Mouse (Mus musculus): ENCODE results near the gene Dot1l.
"Not testable (repeated sequence)": the region's sequence is repeated elsewhere in the genome, so short reads cannot be mapped to it uniquely, and the experiment has no call there.

Dot1l gene

GRCm38 (mm10) chr10:80808985-80809632 lies 54.1 kb downstream of the Dot1l start:
- DNase-seq (ENCODE audit: low spot score in 2 of 2): peak; percentile 49 to 64

GRCm38 (mm10) chr10:80810084-80810483 lies 55.1 kb downstream of the Dot1l start:
- DNase-seq (ENCODE audit: low spot score in 2 of 2): no peak

DNA sequence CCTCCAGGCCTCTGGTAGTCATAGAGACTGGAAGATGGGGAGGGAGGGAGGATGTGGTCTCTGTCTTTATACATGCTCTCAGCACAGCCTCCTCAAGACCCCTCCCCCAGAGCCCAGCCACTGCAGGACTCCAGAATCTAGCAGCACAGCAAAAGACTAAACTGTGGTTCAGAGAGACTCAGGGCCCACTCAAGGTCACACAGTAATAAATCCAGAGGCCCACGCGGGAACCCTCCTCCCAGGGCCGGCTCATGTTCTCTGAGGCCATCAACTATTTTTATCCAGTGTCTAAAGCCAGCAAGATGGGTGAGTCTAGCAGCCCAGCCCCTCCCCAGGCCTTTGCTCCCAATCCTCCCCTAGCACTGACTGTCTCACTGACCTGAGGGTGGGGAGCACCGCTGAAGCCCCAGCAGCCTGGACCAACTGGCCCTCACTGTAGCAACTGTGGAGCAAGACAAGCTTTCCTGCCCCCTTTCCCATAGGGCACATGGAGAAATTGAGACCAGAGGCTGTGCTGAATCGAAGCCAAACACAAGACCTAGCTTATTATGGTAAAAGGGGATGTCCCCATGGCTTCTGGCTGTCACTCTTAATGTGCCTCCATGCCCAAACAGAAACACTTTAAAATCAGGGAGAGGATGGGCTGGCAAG lies 57.5 kb downstream of the Dot1l start:
- DNase-seq (ENCODE audit: low spot score in 2 of 2): no peak

- DNase-seq (ENCODE audit: low spot score in 2 of 2): no peak
These were observed 58.4 kb downstream of the Dot1l start, which contains the start of gene Jsrp1 for GRCm38 (mm10) chr10:80813366-80813765. TSS of gene Jsrp1 (minus strand) at chr10:80813498.

- DNase-seq (ENCODE audit: low spot score in 2 of 2): no peak
These were observed 59.8 kb downstream of the Dot1l start for GRCm38 (mm10) chr10:80814800-80815199.

GRCm38 (mm10) chr10:80816303-80816702 lies 61.3 kb downstream of the Dot1l start:
- DNase-seq (ENCODE audit: low spot score in 2 of 2): not testable (repeated sequence)

DNA sequence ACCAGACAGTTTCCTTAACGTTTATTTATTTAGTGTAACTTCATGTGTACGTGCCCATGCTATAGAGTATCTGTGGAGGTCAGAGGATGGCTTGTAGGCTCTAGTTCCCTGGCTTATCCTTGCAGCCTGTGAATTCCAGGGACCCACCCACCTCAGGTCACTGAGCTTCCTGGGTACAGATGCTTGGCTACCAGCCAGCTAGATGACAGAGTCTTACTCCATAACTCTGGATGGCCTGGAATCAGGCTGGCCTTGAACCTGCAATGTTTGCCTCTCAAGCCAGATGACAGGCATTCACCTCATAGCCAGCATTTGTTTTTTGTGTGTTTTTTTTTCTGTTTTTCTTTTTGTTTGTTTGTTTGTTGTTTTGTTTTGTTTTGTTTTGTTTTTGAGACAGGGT lies 62.2 kb downstream of the Dot1l start:
- no peak for DNase-seq (ENCODE audit: low spot score in 2 of 2)

GRCm38 (mm10) chr10:80817955-80818354 lies 62.9 kb downstream of the Dot1l start:
- DNase-seq (ENCODE audit: low spot score in 2 of 2): not testable (repeated sequence)

GRCm38 (mm10) chr10:80818599-80819281 lies 63.7 kb downstream of the Dot1l start:
- no peak for DNase-seq (ENCODE audit: low spot score in 2 of 2)

DNA sequence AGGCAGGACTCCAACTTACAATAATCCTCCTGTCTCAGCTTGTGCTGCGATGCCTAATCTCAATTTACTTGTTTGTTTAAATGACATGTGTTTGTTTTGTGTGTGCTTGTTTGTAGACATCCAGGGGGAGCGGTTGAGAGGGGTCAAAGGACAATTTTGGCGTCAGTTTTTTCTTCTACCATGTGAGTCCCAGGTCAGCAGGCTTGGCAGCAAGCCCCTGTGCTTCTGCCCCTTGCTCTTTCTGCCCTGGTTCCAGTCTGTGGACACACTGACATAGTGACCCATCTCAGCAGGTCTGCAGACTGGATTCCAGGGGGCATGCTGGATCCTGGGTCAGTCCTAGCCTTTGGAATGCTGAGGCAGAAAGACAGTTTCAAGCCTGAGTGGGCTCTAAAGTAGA lies 64.4 kb downstream of the Dot1l start:
- no peak for DNase-seq (ENCODE audit: low spot score in 2 of 2)

- no peak for DNase-seq (ENCODE audit: low spot score in 2 of 2)
These were observed 67.0 kb downstream of the Dot1l start for GRCm38 (mm10) chr10:80821991-80822390.

DNA sequence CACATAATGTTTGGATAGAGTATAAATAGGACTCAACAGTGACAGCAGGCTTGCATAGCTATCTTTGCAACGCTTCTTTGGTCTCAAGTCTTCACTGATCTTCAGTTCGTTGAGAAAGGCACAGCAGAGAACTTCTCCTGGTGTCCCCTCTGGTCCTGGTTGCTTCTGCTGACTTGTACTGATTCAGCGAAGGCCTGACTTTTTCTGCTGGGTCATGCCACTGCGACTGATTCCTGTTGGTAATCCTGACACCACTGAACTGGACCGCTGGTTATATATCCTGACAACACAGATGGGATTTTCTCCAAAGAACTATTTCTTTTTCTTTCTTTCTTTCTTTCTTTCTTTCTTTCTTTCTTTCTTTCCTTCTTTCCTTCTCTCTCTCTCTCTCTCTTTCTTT lies 67.5 kb downstream of the Dot1l start:
- DNase-seq (ENCODE audit: low spot score in 2 of 2): no peak

GRCm38 (mm10) chr10:80823316-80823715 lies 68.3 kb downstream of the Dot1l start:
- DNase-seq (ENCODE audit: low spot score in 2 of 2): no peak

- no peak for DNase-seq (ENCODE audit: low spot score in 2 of 2)
These were observed 69.0 kb downstream of the Dot1l start for GRCm38 (mm10) chr10:80823847-80824643.

GRCm38 (mm10) chr10:80824827-80825226 lies 69.8 kb downstream of the Dot1l start:
- no peak for DNase-seq (ENCODE audit: low spot score in 2 of 2)

GRCm38 (mm10) chr10:80826151-80827062 lies 71.4 kb downstream of the Dot1l start, which contains the start of gene Oaz1:
TSS of gene Oaz1 (plus strand) at chr10:80826656.
- DNase-seq (ENCODE audit: low spot score in 2 of 2): peak; percentile 99 to 100

- no peak for DNase-seq (ENCODE audit: low spot score in 2 of 2)
These were observed 72.3 kb downstream of the Dot1l start for GRCm38 (mm10) chr10:80827063-80827869.

DNA sequence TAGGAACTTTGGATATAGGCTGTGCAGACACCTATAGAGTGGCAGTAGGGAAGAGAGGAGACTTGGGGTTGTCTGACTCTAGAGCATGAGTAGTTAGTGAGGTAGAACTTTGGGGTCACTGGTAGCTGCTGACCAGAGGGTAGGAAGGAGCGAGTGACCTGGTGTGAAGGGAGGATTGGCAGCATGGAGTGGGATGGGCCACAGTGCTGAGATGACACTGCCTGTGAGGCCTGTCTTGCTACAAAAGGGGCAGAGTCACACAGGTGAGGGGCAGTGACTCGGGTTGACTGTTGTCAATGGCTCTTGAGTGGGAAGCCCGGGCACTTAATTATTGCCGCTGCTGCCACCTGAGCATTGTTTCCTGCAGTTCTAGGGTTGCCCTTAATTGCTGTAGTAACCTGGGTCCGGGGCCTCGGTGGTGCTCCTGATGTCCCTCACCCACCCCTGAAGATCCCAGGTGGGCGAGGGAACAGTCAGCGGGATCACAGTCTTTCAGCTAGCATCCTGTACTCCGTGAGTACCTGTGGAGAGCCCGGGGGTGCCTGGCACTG lies 72.9 kb downstream of the Dot1l start:
- no peak for DNase-seq (ENCODE audit: low spot score in 2 of 2)

- DNase-seq (ENCODE audit: low spot score in 2 of 2): not testable (repeated sequence)
These were observed 73.6 kb downstream of the Dot1l start for GRCm38 (mm10) chr10:80828587-80828986.

Measured in right cerebral cortex, adult 2 months (tissue).